Mouse (Mus musculus) midbrain, embryonic 16.5 days (tissue): ENCODE data around the gene Hist1h3b. TPM values are rescaled to one million over a fixed set of nuclear protein-coding genes. Genes with fewer than 3 reads are reported as not detected.
"Not testable (repeated sequence)": the region's sequence is repeated elsewhere in the genome, so short reads cannot be mapped to it uniquely, and the experiment has no call there.

ENCODE experiments used
- ATAC-seq: fragments of 200-750 bp; cut with Nextera tagmentation; 2 replicates; pipeline ENCODE4 v1.8.0; 2017; ENCODE audit warnings: moderate TSS enrichment
- H3K27ac ChIP-seq: fragments of 300-500 bp; sonication (generic); 2 replicates; pipeline ENCODE4 v1.5.1; 2014; ENCODE audit warnings: mild to moderate bottlenecking, low read length, mixed read lengths
- H3K27me3 ChIP-seq: fragments of 300-500 bp; sonication (generic); 2 replicates; pipeline ENCODE4 v1.6.1; 2014; ENCODE audit warnings: low read depth, low read length, mixed read lengths; ENCODE audit not compliant: control insufficient read depth, insufficient read depth
- H3K36me3 ChIP-seq: fragments of 300-500 bp; sonication (generic); 2 replicates; pipeline ENCODE4 v1.6.1; 2014; ENCODE audit warnings: mild to moderate bottlenecking, low read length, moderate library complexity, mixed read lengths; ENCODE audit not compliant: control insufficient read depth, insufficient read depth
- H3K4me1 ChIP-seq: fragments of 300-500 bp; sonication (generic); 2 replicates; pipeline ENCODE4 v1.6.1; 2014; ENCODE audit warnings: mild to moderate bottlenecking, low read length, mixed read lengths; ENCODE audit not compliant: control insufficient read depth, insufficient read depth
- H3K4me2 ChIP-seq: fragments of 300-500 bp; sonication (generic); 2 replicates; pipeline ENCODE4 v1.6.1; 2014; ENCODE audit warnings: mild to moderate bottlenecking, low read length, mixed read lengths
- H3K4me3 ChIP-seq: fragments of 300-500 bp; sonication (generic); 2 replicates; pipeline ENCODE4 v1.5.1; 2014; ENCODE audit warnings: low read depth, mild to moderate bottlenecking, low read length, moderate library complexity, mixed read lengths
- H3K9ac ChIP-seq: fragments of 300-500 bp; sonication (generic); 2 replicates; pipeline ENCODE4 v1.6.1; 2014; ENCODE audit warnings: low read depth, low read length, mixed read lengths
- H3K9me3 ChIP-seq: fragments of 300-500 bp; sonication (generic); replicated peaks from 2 replicates; pipeline ENCODE4 v1.6.1; 2014; ENCODE audit warnings: mild to moderate bottlenecking, low read length, mixed read lengths; ENCODE audit not compliant: control insufficient read depth, poor library complexity, severe bottlenecking
- WGBS: fragments of 180-500 bp; shearing (Covaris S2); extraction: QIAGEN DNeasy Blood & Tissue Kit; methylation state at CpG from one replicate; pipeline ENCODE4 v1.1.7; 2014; 5-methylcytosine and 5-hydroxymethylcytosine counted together
- polyA plus RNA-seq: library from polyadenylated mRNA; unstranded; fragments of >200 nt; fragmentation: Nextera tagmentation; extraction: Ambion mirVana; gene quantifications from 2 replicates; pipeline ENCODE4 v1.2.1, GENCODE M21; 2015

Gene Hist1h3b
- polyA plus RNA-seq, 1 experiment from 2014 or later: 1.1 TPM

GRCm38 (mm10) chr13:23757921-23758320, 5.9 kb downstream of the Hist1h3b start:
- Histone ChIP-seq H3K4me3 (no peak overlapping the region), H3K9ac (no peak overlapping the region), H3K27me3 (no peaks in the 10 kb centered on the region), H3K27ac (no peak overlapping the region), H3K36me3 (no peaks in the 10 kb centered on the region), H3K4me2 (no peak overlapping the region), H3K4me1 (peaks cover 17% of the 10 kb centered on the region), H3K9me3 (no peaks in the 10 kb centered on the region)
- no peak for ATAC-seq
- 48% methylated on average over 3 of the region's 3 CpGs for whole genome bisulfite sequencing

DNA sequence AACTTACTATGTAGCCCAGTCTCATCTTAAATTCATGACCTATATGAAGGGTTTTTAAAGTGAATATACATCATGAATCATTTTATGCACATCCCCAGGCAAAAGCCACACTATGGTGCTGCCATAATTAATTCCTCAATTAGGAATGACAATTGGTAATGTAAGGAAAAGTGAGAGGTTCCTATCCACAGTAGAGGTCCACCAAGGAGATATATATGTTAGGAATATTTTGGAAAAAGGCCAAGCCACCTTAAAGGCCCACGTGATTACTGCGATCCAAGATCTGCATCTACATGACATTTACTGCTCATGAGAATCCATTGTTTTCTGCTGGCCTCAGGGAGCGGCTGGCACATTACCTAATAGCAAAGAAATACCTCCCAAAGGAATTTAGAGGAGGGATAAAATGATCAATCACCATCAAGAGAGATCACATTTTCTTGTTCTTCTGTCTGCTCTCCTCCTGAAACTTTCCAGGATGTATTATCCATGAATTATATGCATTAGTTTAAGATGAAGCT, 7.2 kb downstream of the Hist1h3b start:
- H3K4me1 ChIP-seq: peaks cover 26% of the 10 kb centered on the region
- no peak overlapping the region for H3K27ac ChIP-seq
- H3K9me3 ChIP-seq: no peaks in the 10 kb centered on the region
- ATAC-seq: no peak
- H3K4me3 ChIP-seq: no peak overlapping the region
- H3K4me2 ChIP-seq: no peak overlapping the region
- WGBS: 81% methylated on average over 3 of the region's 3 CpGs
- no peak overlapping the region for H3K9ac ChIP-seq
- H3K36me3 ChIP-seq: no peaks in the 10 kb centered on the region
- H3K27me3 ChIP-seq: no peaks in the 10 kb centered on the region

DNA sequence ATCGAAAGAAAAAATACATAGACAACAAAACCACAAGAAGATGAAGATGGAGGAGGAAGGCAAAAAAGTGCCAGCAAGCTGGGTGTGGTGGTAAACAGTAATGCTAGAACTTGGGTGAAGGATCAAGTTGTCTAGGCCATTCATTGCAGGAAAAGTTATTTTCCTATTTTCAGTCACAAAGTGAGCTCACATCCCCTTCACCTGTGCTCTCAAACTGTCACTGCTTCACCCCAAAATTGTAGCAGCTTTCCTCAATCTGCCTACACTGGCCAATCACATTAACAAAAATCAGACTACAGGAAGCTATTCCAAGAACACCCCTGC, 7.8 kb downstream of the Hist1h3b start:
- WGBS: 71% methylated on average over 1 of the region's 1 CpGs
- Histone ChIP-seq H3K36me3 (no peaks in the 10 kb centered on the region), H3K27me3 (no peaks in the 10 kb centered on the region), H3K4me2 (peak overlapping the region; percentile 82), H3K9me3 (no peaks in the 10 kb centered on the region), H3K9ac (no peak overlapping the region), H3K4me1 (peaks cover 30% of the 10 kb centered on the region), H3K27ac (peak overlapping the region; percentile 82; the same call in 1 of the 2 replicates), H3K4me3 (peak overlapping the region; percentile 44; the same call in 1 of the 2 replicates)
- ATAC-seq: no peak

DNA sequence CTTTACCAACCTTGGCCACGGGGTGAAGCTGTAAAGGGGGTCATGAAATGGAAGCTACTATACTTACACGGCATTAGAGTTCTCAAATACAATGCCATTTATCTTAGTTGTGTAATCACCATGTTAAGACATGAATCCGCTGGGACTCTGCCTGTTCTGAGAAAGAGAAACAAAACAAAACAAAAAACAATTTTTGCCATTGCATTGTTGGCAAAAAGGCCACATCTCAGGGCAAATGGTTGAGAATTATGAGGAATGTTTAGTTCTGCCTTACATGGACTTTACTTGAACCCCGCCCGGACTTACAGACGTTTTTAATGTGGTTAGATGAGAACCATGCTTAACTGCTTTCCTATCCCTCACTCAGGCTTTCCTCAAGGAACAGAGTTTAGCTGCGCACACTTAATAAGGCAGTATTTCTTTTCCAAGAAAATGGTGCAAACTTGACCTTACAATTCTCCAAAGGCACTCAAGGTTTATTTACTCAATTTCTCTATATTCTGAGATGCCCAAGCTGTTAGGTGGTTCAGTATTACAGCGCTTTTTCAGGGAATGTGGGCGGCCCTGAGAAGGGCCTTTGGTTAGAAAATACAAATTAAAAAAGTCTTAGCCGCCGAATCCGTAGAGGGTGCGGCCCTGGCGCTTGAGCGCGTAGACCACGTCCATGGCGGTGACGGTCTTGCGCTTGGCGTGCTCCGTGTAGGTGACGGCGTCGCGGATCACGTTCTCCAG, 8.3 kb downstream of the Hist1h3b start:
- Histone ChIP-seq H3K4me2 (peak overlapping the region; percentile 82), H3K36me3 (no peaks in the 10 kb centered on the region), H3K27ac (peak overlapping the region; percentile 82), H3K9ac (peak overlapping the region; percentile 57), H3K27me3 (no peaks in the 10 kb centered on the region), H3K4me3 (peak overlapping the region; percentile 44), H3K9me3 (no peaks in the 10 kb centered on the region), H3K4me1 (peaks cover 30% of the 10 kb centered on the region)
- 2% methylated on average over 18 of the region's 27 CpGs for WGBS
- ATAC-seq: peak; percentile 40

- peak within 1 kb of the TSS; percentile 82 for H3K27ac ChIP-seq
- H3K9ac ChIP-seq: peak within 1 kb of the TSS; percentile 57
- H3K27me3 ChIP-seq: no peaks in the 10 kb centered on the region
- no peaks in the 10 kb centered on the region for H3K9me3 ChIP-seq
- H3K4me2 ChIP-seq: peak within 1 kb of the TSS; percentile 82
- peak; percentile 83 for ATAC-seq
- H3K4me3 ChIP-seq: peak within 1 kb of the TSS; percentile 44
- H3K36me3 ChIP-seq: no peaks in the 10 kb centered on the region
- WGBS: under 1% methylated on average over 61 of the region's 72 CpGs
- peaks cover 30% of the 10 kb centered on the region for H3K4me1 ChIP-seq
Observed at GRCm38 (mm10) chr13:23760972-23761864, 9.2 kb downstream of the Hist1h3b start, which contains the start of gene Hist1h4a. Gene Hist1h4a, minus strand, starts transcription at chr13:23761230.

- not testable (repeated sequence) for H3K9me3 ChIP-seq, H3K36me3 ChIP-seq, H3K27me3 ChIP-seq
- Histone ChIP-seq H3K9ac (peak within 1 kb of the TSS; percentile 38; the same call in 1 of the 2 replicates), H3K4me1 (peaks cover 30% of the 10 kb centered on the region), H3K4me3 (peak within 1 kb of the TSS; percentile 49), H3K27ac (peak within 1 kb of the TSS; percentile 82), H3K4me2 (peak within 1 kb of the TSS; percentile 82)
- under 1% methylated on average over 27 of the region's 52 CpGs for WGBS
- peak; percentile 67 for ATAC-seq
Observed at GRCm38 (mm10) chr13:23761871-23762821, 10.1 kb downstream of the Hist1h3b start, which contains the start of gene Hist1h3a. Gene Hist1h3a, minus strand, starts transcription at chr13:23762386.

- Histone ChIP-seq H3K27me3 (no peaks in the 10 kb centered on the region), H3K9ac (peak overlapping the region; percentile 22; the same call in 1 of the 2 replicates), H3K27ac (peak overlapping the region; percentile 67), H3K9me3 (no peaks in the 10 kb centered on the region), H3K4me2 (peak overlapping the region; percentile 82), H3K4me1 (peaks cover 25% of the 10 kb centered on the region), H3K4me3 (peak overlapping the region; percentile 49), H3K36me3 (no peaks in the 10 kb centered on the region)
- ATAC-seq: no peak
- WGBS: under 1% methylated on average over 10 of the region's 10 CpGs
Observed at GRCm38 (mm10) chr13:23763242-23763585, 11.1 kb downstream of the Hist1h3b start.

DNA sequence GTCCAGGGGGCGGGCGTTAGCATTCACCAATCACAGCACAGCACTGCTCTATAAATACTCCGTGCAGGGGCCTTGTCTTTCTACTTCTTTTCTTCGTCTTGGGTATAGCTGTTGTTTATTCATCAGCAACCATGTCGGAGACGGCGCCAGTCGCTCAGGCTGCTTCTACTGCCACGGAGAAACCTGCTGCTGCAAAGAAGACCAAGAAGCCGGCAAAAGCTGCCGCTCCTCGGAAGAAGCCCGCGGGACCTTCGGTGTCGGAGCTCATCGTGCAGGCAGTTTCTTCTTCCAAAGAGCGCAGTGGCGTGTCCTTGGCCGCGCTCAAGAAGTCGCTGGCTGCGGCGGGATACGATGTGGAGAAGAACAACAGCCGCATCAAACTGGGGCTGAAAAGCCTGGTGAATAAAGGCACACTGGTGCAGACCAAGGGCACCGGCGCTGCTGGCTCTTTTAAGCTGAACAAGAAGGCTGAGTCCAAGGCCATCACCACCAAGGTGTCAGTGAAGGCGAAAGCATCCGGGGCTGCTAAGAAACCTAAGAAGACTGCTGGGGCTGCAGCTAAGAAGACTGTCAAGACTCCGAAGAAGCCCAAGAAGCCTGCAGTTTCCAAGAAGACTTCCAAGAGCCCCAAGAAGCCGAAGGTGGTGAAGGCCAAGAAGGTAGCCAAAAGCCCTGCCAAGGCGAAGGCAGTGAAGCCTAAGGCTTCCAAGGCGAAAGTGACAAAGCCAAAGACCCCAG, 11.7 kb downstream of the Hist1h3b start, which contains the start of gene Hist1h1a:
Hist1h1a (plus strand) TSS at position 81 of the 738 bp plus-strand sequence.
- 3% methylated on average over 34 of the region's 34 CpGs for WGBS
- peak within 1 kb of the TSS; percentile 64 for H3K9ac ChIP-seq
- ATAC-seq: peak; percentile 73

More for the DNA sequence above, 11.7 kb downstream of the Hist1h3b start, which contains the start of gene Hist1h1a:
- no peaks in the 10 kb centered on the region for H3K36me3 ChIP-seq
- H3K4me3 ChIP-seq: peak within 1 kb of the TSS; percentile 49
- H3K9me3 ChIP-seq: no peaks in the 10 kb centered on the region
- peak within 1 kb of the TSS; percentile 67 for H3K27ac ChIP-seq
- peak within 1 kb of the TSS; percentile 82 for H3K4me2 ChIP-seq
- no peaks in the 10 kb centered on the region for H3K27me3 ChIP-seq
- H3K4me1 ChIP-seq: peaks cover 25% of the 10 kb centered on the region
